Mouse (Mus musculus): Measurements from ENCODE around the gene Kdf1. TPM values are rescaled to one million over a fixed set of nuclear protein-coding genes. Genes with fewer than 3 reads are reported as not detected.
A peak's percentile ranks its signal among the peaks of the same experiment; 100 is the strongest.

Kdf1 gene
- total and polyA plus RNA-seq, 3 experiments = not detected

DNA sequence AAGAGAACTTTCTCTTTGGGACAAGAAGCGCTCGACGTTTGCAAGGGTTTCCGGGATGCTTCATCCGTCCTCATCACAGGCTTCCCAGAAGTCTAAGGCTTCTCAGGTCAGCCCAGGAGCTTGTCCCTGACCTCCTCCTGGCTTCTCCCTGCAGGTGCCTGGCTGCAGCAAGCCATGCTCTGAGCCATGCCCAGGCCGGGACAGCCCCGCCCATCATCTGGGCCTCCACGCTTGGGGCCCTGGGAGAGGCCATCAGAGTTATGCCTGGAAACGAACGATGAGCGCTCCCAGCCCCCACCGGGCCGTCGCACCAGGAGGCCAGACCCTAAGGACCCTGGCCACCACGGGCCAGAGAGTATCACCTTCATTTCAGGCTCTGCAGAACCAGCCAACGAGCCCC, 9.0 kb downstream of the Kdf1 start:
- in situ Hi-C loops (cut with MboI; ENCODE audit: low pct_ligation_motif_present, low pct_unique_long_range_greater_than_20kb, low sequenced_read_pairs) = no loop called here
- H3K27me3 ChIP-seq (replicated peaks) = no peaks in the 10 kb centered on the region
- dilution Hi-C loops (cut with MboI; ENCODE audit: extremely low pct_ligation_motif_present, extremely low pct_unique_long_range_greater_than_20kb, low sequenced_read_pairs) = no loop called here
- DNase-seq (ENCODE audit: extremely low read depth) = no peak
- no peak overlapping the region for H3K4me2 ChIP-seq (ENCODE audit: insufficient read depth, low read depth, poor library complexity, severe bottlenecking)
- no peak for TF ChIP-seq JUN (IDR thresholded peaks at IDR 0.05; ENCODE audit: insufficient read depth, low read depth, low read length)
- no peak for TF ChIP-seq KAT2A (IDR thresholded peaks at IDR 0.05; ENCODE audit: insufficient replicate concordance, low read length)
- TF ChIP-seq USF1 (IDR thresholded peaks at IDR 0.05; ENCODE audit: low read depth, low read length) = no peak
- no peak overlapping the region for H3K4me3 ChIP-seq (replicated peaks in 1 of 3; ENCODE audit: low read depth in 2 of 3, low read length in 2 of 3, poor library complexity in 1 of 3)
- H3K9me3 ChIP-seq (replicated peaks; ENCODE audit: low read length) = peaks cover 12% of the 10 kb centered on the region
- H3K27ac ChIP-seq (ENCODE audit: insufficient read depth, low read depth) = no peak overlapping the region
- H3K36me3 ChIP-seq (replicated peaks in 1 of 2; ENCODE audit: control insufficient read depth in 1 of 2, insufficient read depth in 1 of 2, low read length in 1 of 2) = peaks cover 36 to 50% of the 10 kb centered on the region in 2 experiments
- H3K9ac ChIP-seq (ENCODE audit: insufficient read depth, low read depth) = no peak overlapping the region
- no peaks in the 10 kb centered on the region for H3K79me2 ChIP-seq (replicated peaks; ENCODE audit: control insufficient read depth, extremely low read depth, insufficient read depth, poor library complexity, severe bottlenecking)
- H3K4me1 ChIP-seq (ENCODE audit: control insufficient read depth in 1 of 2, insufficient read depth in 2 of 2) = no peaks in the 10 kb centered on the region

- peaks cover 11% of the 10 kb centered on the region for H3K9me3 ChIP-seq (replicated peaks; ENCODE audit: low read length)
- H3K9ac ChIP-seq (ENCODE audit: insufficient read depth, low read depth) = no peak overlapping the region
- no peaks in the 10 kb centered on the region for H3K4me1 ChIP-seq (ENCODE audit: control insufficient read depth in 1 of 2, insufficient read depth in 2 of 2)
- no peaks in the 10 kb centered on the region for H3K27me3 ChIP-seq (replicated peaks)
- DNase-seq (ENCODE audit: extremely low read depth) = no peak
- H3K79me2 ChIP-seq (replicated peaks; ENCODE audit: control insufficient read depth, extremely low read depth, insufficient read depth, poor library complexity, severe bottlenecking) = peaks cover 7% of the 10 kb centered on the region; the same call in 1 of the 2 replicates
- no peak overlapping the region for H3K4me3 ChIP-seq (replicated peaks in 1 of 3; ENCODE audit: low read depth in 2 of 3, low read length in 2 of 3, poor library complexity in 1 of 3)
- dilution Hi-C loops (cut with MboI; ENCODE audit: extremely low pct_ligation_motif_present, extremely low pct_unique_long_range_greater_than_20kb, low sequenced_read_pairs) (no loop called here), in situ Hi-C loops (cut with MboI; ENCODE audit: low pct_ligation_motif_present, low pct_unique_long_range_greater_than_20kb, low sequenced_read_pairs) (no loop called here)
- no peak overlapping the region for H3K4me2 ChIP-seq (ENCODE audit: insufficient read depth, low read depth, poor library complexity, severe bottlenecking)
- TF ChIP-seq IRF4 (IDR thresholded peaks at IDR 0.05; ENCODE audit: low read depth, low read length) (no peak), CTCF (conservative IDR thresholded peaks at IDR 0.05 in 1 of 2, IDR thresholded peaks at IDR 0.05 in 1 of 2; ENCODE audit: low read depth in 2 of 2, low read length in 2 of 2) (peak in 1 of 2 experiments; percentile 26; a peak in 1 of 4 replicates), RAD21 (IDR thresholded peaks at IDR 0.05; ENCODE audit: low read depth, low read length) (peak; percentile 8), ELF1 (IDR thresholded peaks at IDR 0.05; ENCODE audit: low read depth, low read length) (no peak)
- H3K27ac ChIP-seq (ENCODE audit: insufficient read depth, low read depth) = no peak overlapping the region
- peaks cover 81 to 95% of the 10 kb centered on the region in 2 experiments for H3K36me3 ChIP-seq (replicated peaks in 1 of 2; ENCODE audit: control insufficient read depth in 1 of 2, insufficient read depth in 1 of 2, low read length in 1 of 2)
These were observed 14.0 kb downstream of the Kdf1 start for GRCm38 (mm10) chr4:133532777-133533176.

GRCm38 (mm10) chr4:133536081-133536480, 17.3 kb downstream of the Kdf1 start:
- in situ Hi-C loops (cut with MboI; ENCODE audit: low pct_ligation_motif_present, low pct_unique_long_range_greater_than_20kb, low sequenced_read_pairs) (no loop called here), dilution Hi-C loops (cut with MboI; ENCODE audit: extremely low pct_ligation_motif_present, extremely low pct_unique_long_range_greater_than_20kb, low sequenced_read_pairs) (no loop called here)
- peaks cover 84 to 94% of the 10 kb centered on the region in 2 experiments for H3K36me3 ChIP-seq (replicated peaks in 1 of 2; ENCODE audit: control insufficient read depth in 1 of 2, insufficient read depth in 1 of 2, low read length in 1 of 2)
- H3K27me3 ChIP-seq (replicated peaks) = no peaks in the 10 kb centered on the region
- no peaks in the 10 kb centered on the region for H3K9me3 ChIP-seq (replicated peaks; ENCODE audit: low read length)
- peaks cover 33% of the 10 kb centered on the region for H3K79me2 ChIP-seq (replicated peaks; ENCODE audit: control insufficient read depth, extremely low read depth, insufficient read depth, poor library complexity, severe bottlenecking)
- no peak overlapping the region for H3K4me3 ChIP-seq (replicated peaks in 1 of 3; ENCODE audit: low read depth in 2 of 3, low read length in 2 of 3, poor library complexity in 1 of 3)
- DNase-seq (ENCODE audit: extremely low read depth) = no peak
- H3K4me1 ChIP-seq (ENCODE audit: control insufficient read depth in 1 of 2, insufficient read depth in 2 of 2) = peaks cover 0 to 6% of the 10 kb centered on the region in 2 experiments; a peak in 2 of 4 replicates
- TF ChIP-seq MAFK (IDR thresholded peaks at IDR 0.05; ENCODE audit: insufficient replicate concordance, low read length) = no peak
- no peak for TF ChIP-seq CTCF (conservative IDR thresholded peaks at IDR 0.05 in 1 of 2, IDR thresholded peaks at IDR 0.05 in 1 of 2; ENCODE audit: low read depth in 2 of 2, low read length in 2 of 2)
- TF ChIP-seq POLR2A (IDR thresholded peaks at IDR 0.05; ENCODE audit: low read depth, low read length) = no peak
- no peak for TF ChIP-seq MAX (IDR thresholded peaks at IDR 0.05; ENCODE audit: low read length)
- no peak for TF ChIP-seq RCOR1 (conservative IDR thresholded peaks at IDR 0.05; ENCODE audit: low read depth, low read length)
- no peak for TF ChIP-seq ZKSCAN1 (IDR thresholded peaks at IDR 0.05; ENCODE audit: borderline replicate concordance, low read depth, low read length)
- TF ChIP-seq CHD2 (IDR thresholded peaks at IDR 0.05; ENCODE audit: low read length) = no peak
- no peak for TF ChIP-seq GABPA (IDR thresholded peaks at IDR 0.05; ENCODE audit: insufficient replicate concordance, low read depth, low read length)
- no peak for TF ChIP-seq KAT2A (IDR thresholded peaks at IDR 0.05; ENCODE audit: insufficient replicate concordance, low read length)
- no peak for TF ChIP-seq POLR2AphosphoS2 (IDR thresholded peaks at IDR 0.05; ENCODE audit: low read depth, low read length)
- TF ChIP-seq RAD21 (IDR thresholded peaks at IDR 0.05; ENCODE audit: low read depth, low read length) = no peak
- no peak for TF ChIP-seq NRF1 (IDR thresholded peaks at IDR 0.05; ENCODE audit: low read depth, low read length)
- TF ChIP-seq ZMIZ1 (IDR thresholded peaks at IDR 0.05; ENCODE audit: low read depth, low read length) = no peak
- no peak for TF ChIP-seq HCFC1 (IDR thresholded peaks at IDR 0.05; ENCODE audit: low read depth, low read length)
- no peak for TF ChIP-seq ZNF384 (IDR thresholded peaks at IDR 0.05; ENCODE audit: low read depth, low read length)
- no peak for TF ChIP-seq ETS1 (conservative IDR thresholded peaks at IDR 0.05; ENCODE audit: low read depth, low read length)
- TF ChIP-seq EP300 (IDR thresholded peaks at IDR 0.05; ENCODE audit: low read length) = no peak
- no peak for TF ChIP-seq TBP (conservative IDR thresholded peaks at IDR 0.05; ENCODE audit: low read depth, low read length)
- TF ChIP-seq USF2 (conservative IDR thresholded peaks at IDR 0.05; ENCODE audit: low read depth, low read length) = no peak
- TF ChIP-seq SIN3A (IDR thresholded peaks at IDR 0.05; ENCODE audit: low read length) = no peak
- no peak overlapping the region for H3K27ac ChIP-seq (ENCODE audit: insufficient read depth, low read depth)
- H3K4me2 ChIP-seq (ENCODE audit: insufficient read depth, low read depth, poor library complexity, severe bottlenecking) = no peak overlapping the region
- no peak overlapping the region for H3K9ac ChIP-seq (ENCODE audit: insufficient read depth, low read depth)

All from CH12.LX (cell line).